Mouse (Mus musculus) lung, postnatal 0 days (tissue): ENCODE results near the gene Mcfd2. TPM values are rescaled to one million over a fixed set of nuclear protein-coding genes. Genes with fewer than 3 reads are reported as not detected.

Source experiments
- ATAC-seq: fragments of 200-750 bp; cut with Nextera tagmentation; 2 replicates; pipeline ENCODE4 v1.8.0; 2017; ENCODE audit warnings: moderate library complexity
- DNase-seq: peaks from one replicate; pipeline ENCODE4 v3.0.0-alpha.2; 2016; ENCODE audit warnings: low spot score
- H3K27ac ChIP-seq: fragments of 300-500 bp; sonication (generic); 2 replicates; pipeline ENCODE4 v1.5.1; 2014; ENCODE audit warnings: antibody characterized with exemption, mild to moderate bottlenecking, low read length, mixed read lengths
- H3K27me3 ChIP-seq: fragments of 300-500 bp; sonication (generic); replicated peaks from 2 replicates; pipeline ENCODE4 v1.6.1; 2014; ENCODE audit warnings: low read length, mixed read lengths; ENCODE audit not compliant: insufficient read depth
- H3K36me3 ChIP-seq: fragments of 300-500 bp; sonication (generic); 2 replicates; pipeline ENCODE4 v1.6.1; 2014; ENCODE audit warnings: low read length, mixed read lengths; ENCODE audit not compliant: insufficient read depth
- H3K4me1 ChIP-seq: fragments of 300-500 bp; sonication (generic); 2 replicates; pipeline ENCODE4 v1.6.1; 2014; ENCODE audit warnings: antibody characterized with exemption, low read depth, low read length, mixed read lengths; ENCODE audit not compliant: insufficient read depth
- H3K4me2 ChIP-seq: fragments of 300-500 bp; sonication (generic); replicated peaks from 2 replicates; pipeline ENCODE4 v1.6.1; 2014; ENCODE audit warnings: low read depth, mild to moderate bottlenecking, low read length, moderate library complexity, mixed read lengths
- H3K4me3 ChIP-seq: fragments of 300-500 bp; sonication (generic); 2 replicates; pipeline ENCODE4 v1.5.1; 2014; ENCODE audit warnings: low read depth, low read length
- H3K9ac ChIP-seq: fragments of 300-500 bp; sonication (generic); replicated peaks from 2 replicates; pipeline ENCODE4 v1.6.1; 2014; ENCODE audit warnings: low read depth, mild to moderate bottlenecking
- H3K9me3 ChIP-seq: fragments of 300-500 bp; sonication (generic); 2 replicates; pipeline ENCODE4 v1.6.1; 2016; ENCODE audit warnings: low read length, mixed read lengths
- CTCF ChIP-seq: IDR thresholded peaks from 2 replicates; pipeline ENCODE4 v1.5.1; 2016; ENCODE audit warnings: antibody characterized with exemption, mild to moderate bottlenecking
- EP300 ChIP-seq: IDR thresholded peaks from 2 replicates; pipeline ENCODE4 v1.6.1; 2016; ENCODE audit warnings: antibody characterized with exemption, mild to moderate bottlenecking, control low read depth
- WGBS: fragments of 180-500 bp; shearing (Covaris S2); extraction: QIAGEN DNeasy Blood & Tissue Kit; methylation state at CpG from one replicate; pipeline ENCODE4 v1.1.7; 2014; 5-methylcytosine and 5-hydroxymethylcytosine counted together
- polyA plus RNA-seq: library from polyadenylated mRNA; unstranded; fragments of >200 nt; fragmentation: Nextera tagmentation; extraction: Ambion mirVana; gene quantifications from 2 replicates; pipeline ENCODE4 v1.2.1, GENCODE M21; 2015

Gene Mcfd2
- polyA plus RNA-seq, 1 experiment from 2014 or later: 145 TPM

DNA sequence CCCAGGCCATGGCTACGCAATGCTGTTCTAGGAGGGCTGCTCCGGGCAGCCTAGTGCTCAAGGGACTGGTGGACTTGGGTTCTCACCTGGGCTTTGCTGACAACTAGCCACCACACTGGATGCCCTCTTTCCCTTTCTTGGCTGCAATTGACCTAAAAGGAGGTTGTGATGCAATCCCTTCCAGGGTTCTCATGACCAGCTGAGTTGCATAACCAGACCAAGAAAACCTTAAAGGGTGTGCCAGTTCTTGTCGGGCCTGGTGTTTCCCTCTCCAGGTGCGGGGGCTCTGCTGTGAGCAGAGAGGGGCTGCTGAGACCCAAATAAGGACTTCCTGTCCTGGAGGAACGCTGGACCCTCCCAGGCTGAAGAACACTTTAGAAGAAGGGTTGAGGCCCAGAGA, 27.4 kb upstream of the Mcfd2 start:
- DNase-seq: no peak
- H3K27ac ChIP-seq: no peak overlapping the region
- H3K4me1 ChIP-seq: no peaks in the 10 kb centered on the region; the same call in 1 of the 2 replicates
- 70% methylated on average over 5 of the region's 5 CpGs for WGBS
- TF ChIP-seq EP300: no peak
- no peak for TF ChIP-seq CTCF
- H3K9me3 ChIP-seq: no peaks in the 10 kb centered on the region
- no peak overlapping the region for H3K4me2 ChIP-seq
- H3K4me3 ChIP-seq: no peak overlapping the region
- no peak overlapping the region for H3K9ac ChIP-seq
- no peaks in the 10 kb centered on the region for H3K27me3 ChIP-seq
- H3K36me3 ChIP-seq: no peaks in the 10 kb centered on the region
- peak; percentile 38; the same call in 1 of the 2 replicates for ATAC-seq

DNA sequence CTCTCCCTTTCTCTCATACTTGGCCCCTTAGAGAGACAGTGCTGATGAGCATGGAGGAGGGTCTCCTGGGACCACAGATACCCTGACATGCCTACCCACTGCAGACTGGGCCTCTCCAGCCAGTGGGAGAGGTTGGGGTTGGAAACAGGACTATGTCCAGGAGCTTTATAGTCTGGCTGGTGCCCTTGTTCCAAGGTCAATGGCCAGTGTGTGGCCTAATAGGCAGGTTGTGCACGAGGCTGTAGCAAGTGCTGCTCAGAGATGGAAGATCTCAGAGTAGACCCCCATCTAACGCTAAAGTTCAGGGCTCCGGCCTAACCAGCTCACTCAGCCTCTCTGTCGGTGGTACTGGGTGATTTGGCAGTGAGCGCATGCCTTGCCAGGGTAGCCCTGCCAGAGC, 26.0 kb upstream of the Mcfd2 start:
- ATAC-seq: no peak
- TF ChIP-seq CTCF (no peak), EP300 (no peak)
- Histone ChIP-seq H3K36me3 (no peaks in the 10 kb centered on the region), H3K4me1 (no peaks in the 10 kb centered on the region), H3K27ac (no peak overlapping the region), H3K9me3 (no peaks in the 10 kb centered on the region), H3K9ac (no peak overlapping the region), H3K27me3 (no peaks in the 10 kb centered on the region), H3K4me3 (no peak overlapping the region), H3K4me2 (no peak overlapping the region)
- WGBS: 78% methylated on average over 5 of the region's 5 CpGs
- DNase-seq: no peak

GRCm38 (mm10) chr17:87291037-87291436, 25.3 kb upstream of the Mcfd2 start:
- ATAC-seq (no peak), DNase-seq (no peak)
- TF ChIP-seq EP300: no peak
- no peak for TF ChIP-seq CTCF
- Histone ChIP-seq H3K9ac (no peak overlapping the region), H3K4me3 (no peak overlapping the region), H3K4me1 (no peaks in the 10 kb centered on the region), H3K4me2 (no peak overlapping the region), H3K36me3 (no peaks in the 10 kb centered on the region), H3K9me3 (no peaks in the 10 kb centered on the region), H3K27ac (no peak overlapping the region), H3K27me3 (no peaks in the 10 kb centered on the region)
- WGBS: 67% methylated on average over 7 of the region's 7 CpGs

GRCm38 (mm10) chr17:87289367-87289766, 23.6 kb upstream of the Mcfd2 start:
- no peak overlapping the region for H3K4me3 ChIP-seq
- ATAC-seq (no peak), DNase-seq (no peak)
- H3K9ac ChIP-seq: no peak overlapping the region
- TF ChIP-seq CTCF (no peak), EP300 (no peak)
- no peaks in the 10 kb centered on the region for H3K9me3 ChIP-seq
- H3K27ac ChIP-seq: no peak overlapping the region
- no peaks in the 10 kb centered on the region for H3K36me3 ChIP-seq
- 70% methylated on average over 5 of the region's 5 CpGs for WGBS
- no peaks in the 10 kb centered on the region for H3K4me1 ChIP-seq
- no peaks in the 10 kb centered on the region for H3K27me3 ChIP-seq
- no peak overlapping the region for H3K4me2 ChIP-seq

DNA sequence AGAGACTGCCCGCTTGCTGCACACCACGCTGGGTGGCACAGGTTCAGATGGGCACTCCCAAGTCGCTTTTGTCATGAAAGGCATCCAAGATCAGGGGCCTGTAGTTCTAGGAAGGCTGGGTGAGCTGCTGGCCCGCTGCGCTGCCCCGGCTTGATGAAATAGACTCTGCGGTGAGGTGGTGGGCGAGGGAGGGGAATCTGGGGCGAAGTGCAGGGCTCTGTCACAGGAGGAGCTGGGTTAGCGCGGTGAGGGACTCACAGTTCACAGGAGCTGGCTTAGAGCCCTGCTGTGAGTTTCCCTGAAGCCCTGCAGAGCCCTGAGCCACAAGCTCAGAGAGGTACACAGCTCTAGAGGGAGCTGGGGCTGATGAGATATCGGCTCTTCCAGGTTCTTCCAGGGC, 22.4 kb upstream of the Mcfd2 start:
- ATAC-seq (no peak), DNase-seq (no peak)
- no peaks in the 10 kb centered on the region for H3K27me3 ChIP-seq
- H3K4me1 ChIP-seq: no peaks in the 10 kb centered on the region
- no peaks in the 10 kb centered on the region for H3K36me3 ChIP-seq
- no peak overlapping the region for H3K27ac ChIP-seq
- no peak overlapping the region for H3K9ac ChIP-seq
- TF ChIP-seq EP300 (no peak), CTCF (no peak)
- no peak overlapping the region for H3K4me2 ChIP-seq
- no peak overlapping the region for H3K4me3 ChIP-seq
- no peaks in the 10 kb centered on the region for H3K9me3 ChIP-seq
- WGBS: 57% methylated on average over 12 of the region's 12 CpGs

DNA sequence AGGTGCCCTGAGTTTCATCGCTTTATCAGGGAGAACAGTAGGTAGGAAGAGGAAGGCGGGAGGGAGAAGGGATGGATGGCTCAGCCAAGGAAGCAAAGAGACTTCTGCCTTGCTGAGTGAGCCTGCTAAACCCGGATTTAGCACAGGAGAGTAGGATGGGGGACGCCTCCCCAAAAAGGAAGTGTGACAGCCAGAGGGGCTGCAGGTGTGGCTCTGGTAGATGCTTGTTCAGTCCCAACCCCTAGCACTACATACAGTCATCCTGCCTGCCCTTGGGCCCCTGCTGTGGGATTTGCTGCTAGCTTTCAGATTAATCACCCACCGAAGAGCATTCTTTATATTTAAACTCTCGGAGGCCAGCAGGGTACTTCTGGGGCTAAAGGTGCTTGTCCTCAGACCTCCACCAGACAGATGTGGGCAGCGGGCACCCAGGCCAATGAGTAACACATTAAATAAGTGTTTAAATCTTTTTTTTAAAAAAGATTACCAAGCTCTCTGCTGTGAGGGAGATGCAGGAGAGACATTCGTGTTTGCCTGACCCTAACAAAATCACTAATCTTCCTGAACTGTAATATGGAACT, 21.6 kb upstream of the Mcfd2 start:
- Histone ChIP-seq H3K9me3 (no peaks in the 10 kb centered on the region), H3K27ac (no peak overlapping the region), H3K4me1 (no peaks in the 10 kb centered on the region), H3K4me2 (no peak overlapping the region), H3K36me3 (no peaks in the 10 kb centered on the region), H3K27me3 (no peaks in the 10 kb centered on the region), H3K9ac (no peak overlapping the region), H3K4me3 (no peak overlapping the region)
- 78% methylated on average over 8 of the region's 8 CpGs for WGBS
- no peak for ATAC-seq
- no peak for TF ChIP-seq CTCF
- TF ChIP-seq EP300: no peak
- no peak for DNase-seq
